Mouse (Mus musculus) forebrain, embryonic 14.5 days (tissue): Measurements from ENCODE around the gene Foxp1. TPM values are rescaled to one million over a fixed set of nuclear protein-coding genes. Genes with fewer than 3 reads are reported as not detected.

Source experiments
- ATAC-seq: fragments of 200-750 bp; cut with Nextera tagmentation; 2 replicates; pipeline ENCODE4 v1.8.0; 2017; ENCODE audit warnings: mild to moderate bottlenecking, moderate library complexity
- DNase-seq: peaks from one replicate; pipeline ENCODE4 v3.0.0-alpha.2; 2015; ENCODE audit warnings: low spot score
- H3K27ac ChIP-seq: fragments of 300-500 bp; sonication (generic); 2 replicates; pipeline ENCODE4 v1.5.1; 2014; ENCODE audit warnings: low read depth, mild to moderate bottlenecking, control low read depth, low read length, moderate library complexity
- H3K27me3 ChIP-seq: fragments of 300-500 bp; sonication (generic); replicated peaks from 2 replicates; pipeline ENCODE4 v1.6.1; 2014; ENCODE audit warnings: low read length, control low read depth, mixed read lengths; ENCODE audit not compliant: control insufficient read depth, insufficient read depth
- H3K36me3 ChIP-seq: fragments of 300-500 bp; sonication (generic); 2 replicates; pipeline ENCODE4 v1.6.1; 2014; ENCODE audit warnings: low read length, control low read depth; ENCODE audit not compliant: control insufficient read depth, insufficient read depth
- H3K4me1 ChIP-seq: fragments of 300-500 bp; sonication (generic); 2 replicates; pipeline ENCODE4 v1.6.1; 2014; ENCODE audit warnings: antibody characterized with exemption, low read length, control low read depth; ENCODE audit not compliant: control insufficient read depth, insufficient read depth
- H3K4me2 ChIP-seq: fragments of 300-500 bp; sonication (generic); 2 replicates; pipeline ENCODE4 v1.6.1; 2014; ENCODE audit warnings: mild to moderate bottlenecking, control low read depth, low read length
- H3K4me3 ChIP-seq: fragments of 300-500 bp; sonication (generic); 2 replicates; pipeline ENCODE4 v1.5.1; 2014; ENCODE audit warnings: low read depth, low read length, control low read depth
- H3K9ac ChIP-seq: fragments of 300-500 bp; sonication (generic); 2 replicates; pipeline ENCODE4 v1.6.1; 2014; ENCODE audit warnings: mild to moderate bottlenecking, low read length, control low read depth, moderate library complexity
- H3K9me3 ChIP-seq: fragments of 300-500 bp; sonication (generic); replicated peaks from 2 replicates; pipeline ENCODE4 v1.6.1; 2016; ENCODE audit warnings: low read length, control low read depth, mixed read lengths; ENCODE audit not compliant: control insufficient read depth
- WGBS: fragments of 180-500 bp; shearing (Covaris S2); extraction: QIAGEN DNeasy Blood & Tissue Kit; methylation state at CpG from one replicate; pipeline ENCODE4 v1.1.7; 2014; 5-methylcytosine and 5-hydroxymethylcytosine counted together
- polyA plus RNA-seq: library from polyadenylated mRNA; unstranded; fragments of >200 nt; fragmentation: Nextera tagmentation; extraction: Ambion mirVana; gene quantifications from 2 replicates; pipeline ENCODE4 v1.2.1, GENCODE M21; 2014

The Foxp1 gene
- polyA plus RNA-seq, 1 experiment from 2014 or later, result 63.3 TPM

DNA sequence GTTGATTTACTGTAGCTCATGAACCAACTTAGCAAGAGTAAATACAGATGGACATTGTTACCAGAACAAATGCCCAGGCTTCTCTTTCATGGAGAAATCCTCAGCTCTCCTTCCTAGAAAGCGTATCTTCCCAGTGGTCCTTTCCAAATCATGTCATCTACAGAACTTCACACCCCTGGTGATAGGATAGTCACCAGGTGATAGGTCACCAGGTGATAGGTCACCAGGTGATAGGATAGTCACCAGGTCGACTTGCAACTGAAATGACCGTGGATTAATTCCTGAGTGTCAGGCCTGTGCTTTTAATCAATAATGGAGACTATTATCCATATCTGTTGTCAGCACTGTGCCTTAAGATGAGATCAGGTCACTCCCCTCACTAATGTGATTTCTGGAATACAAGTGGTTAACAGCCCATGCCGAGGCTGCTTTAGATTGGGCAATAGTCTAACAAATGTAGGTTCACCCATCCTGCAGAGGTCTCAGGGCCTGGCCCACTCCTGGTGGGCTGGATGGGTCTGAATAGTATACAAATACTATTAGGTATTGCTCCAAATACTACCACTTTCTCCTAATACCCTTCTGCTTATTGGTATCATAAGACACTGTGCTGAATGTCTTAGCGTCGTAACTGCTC is 534.9 kb downstream of the Foxp1 start:
- H3K27ac ChIP-seq, result no peak overlapping the region
- no peak overlapping the region for H3K4me2 ChIP-seq
- H3K36me3 ChIP-seq, result no peaks in the 10 kb centered on the region
- H3K4me1 ChIP-seq, result no peaks in the 10 kb centered on the region
- no peak overlapping the region for H3K9ac ChIP-seq
- H3K4me3 ChIP-seq, result no peak overlapping the region
- H3K9me3 ChIP-seq, result no peaks in the 10 kb centered on the region
- ATAC-seq (no peak), DNase-seq (no peak)
- H3K27me3 ChIP-seq, result no peaks in the 10 kb centered on the region
- WGBS, result 92% methylated on average over 6 of the region's 6 CpGs

DNA sequence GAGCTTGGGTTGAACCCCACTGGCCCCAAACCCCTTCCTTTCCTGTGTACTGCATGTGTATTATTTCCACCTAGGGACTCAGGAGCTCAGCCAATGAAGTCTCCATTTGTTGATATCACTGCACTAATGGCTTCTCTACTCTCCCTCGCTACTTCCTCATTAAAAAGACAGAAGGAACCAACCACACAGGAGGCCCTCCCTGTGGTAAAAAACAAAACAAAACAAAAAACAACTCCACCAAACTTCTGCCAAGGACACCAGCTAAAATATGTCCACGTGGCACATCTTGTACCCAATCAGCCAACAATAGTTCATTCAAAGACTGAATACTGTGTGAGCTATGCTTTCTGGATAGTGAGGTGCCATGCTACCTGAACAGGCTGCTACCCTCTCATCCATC is 537.1 kb downstream of the Foxp1 start:
- ATAC-seq (no peak), DNase-seq (no peak)
- Histone ChIP-seq H3K4me3 (no peak overlapping the region), H3K9me3 (no peaks in the 10 kb centered on the region), H3K4me1 (no peaks in the 10 kb centered on the region), H3K9ac (no peak overlapping the region), H3K4me2 (no peak overlapping the region), H3K36me3 (no peaks in the 10 kb centered on the region), H3K27ac (no peak overlapping the region), H3K27me3 (no peaks in the 10 kb centered on the region)
- WGBS, result 75% methylated on average over 2 of the region's 2 CpGs

DNA sequence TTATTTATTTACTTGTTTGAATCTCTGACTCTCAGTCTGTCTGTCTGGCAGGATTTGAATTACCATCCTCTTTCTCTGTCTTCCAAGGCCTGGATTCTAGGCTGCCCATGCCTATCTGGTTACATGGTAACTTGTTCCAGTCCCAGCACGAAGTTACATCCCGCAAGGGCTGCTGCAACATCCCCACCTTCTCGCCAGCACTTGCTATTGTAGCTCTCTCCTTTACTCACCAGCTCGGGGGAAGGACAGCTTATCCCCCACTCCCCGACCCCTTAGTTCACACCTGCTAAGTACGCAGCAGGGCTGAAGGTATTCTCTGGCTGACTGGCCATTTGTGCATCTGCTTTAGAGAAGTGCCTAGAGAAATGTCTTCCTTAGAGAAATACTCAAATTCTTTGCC is 537.9 kb downstream of the Foxp1 start:
- WGBS, result 80% methylated on average over 6 of the region's 6 CpGs
- no peak for DNase-seq
- no peaks in the 10 kb centered on the region for H3K4me1 ChIP-seq
- H3K4me2 ChIP-seq, result no peak overlapping the region
- H3K27ac ChIP-seq, result no peak overlapping the region
- no peak overlapping the region for H3K4me3 ChIP-seq
- ATAC-seq, result no peak
- H3K36me3 ChIP-seq, result no peaks in the 10 kb centered on the region
- H3K9me3 ChIP-seq, result no peaks in the 10 kb centered on the region
- no peaks in the 10 kb centered on the region for H3K27me3 ChIP-seq
- H3K9ac ChIP-seq, result no peak overlapping the region

DNA sequence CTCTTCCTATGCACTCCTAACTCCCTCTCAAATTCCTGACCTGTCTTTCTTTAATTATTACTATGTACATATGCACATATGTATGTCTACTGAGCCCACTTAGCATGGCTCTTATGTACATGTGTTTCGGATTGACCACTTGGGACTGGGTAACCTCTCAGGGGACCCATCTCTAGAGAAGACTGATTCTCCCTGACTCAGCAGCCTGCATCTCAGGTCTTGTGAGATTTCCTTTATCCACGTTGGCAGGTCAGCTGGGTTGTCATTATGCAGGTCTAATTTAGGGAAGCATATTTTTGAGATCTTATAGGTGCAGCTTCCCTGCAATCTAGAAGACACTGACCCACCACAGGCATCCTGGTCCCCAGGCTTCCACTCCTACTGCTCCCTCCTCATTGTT is 538.5 kb downstream of the Foxp1 start:
- Histone ChIP-seq H3K4me1 (no peaks in the 10 kb centered on the region), H3K4me2 (no peak overlapping the region), H3K4me3 (no peak overlapping the region), H3K9me3 (no peaks in the 10 kb centered on the region), H3K27ac (no peak overlapping the region), H3K36me3 (no peaks in the 10 kb centered on the region), H3K9ac (no peak overlapping the region), H3K27me3 (no peaks in the 10 kb centered on the region)
- 85% methylated on average over 2 of the region's 2 CpGs for WGBS
- ATAC-seq (no peak), DNase-seq (no peak)

DNA sequence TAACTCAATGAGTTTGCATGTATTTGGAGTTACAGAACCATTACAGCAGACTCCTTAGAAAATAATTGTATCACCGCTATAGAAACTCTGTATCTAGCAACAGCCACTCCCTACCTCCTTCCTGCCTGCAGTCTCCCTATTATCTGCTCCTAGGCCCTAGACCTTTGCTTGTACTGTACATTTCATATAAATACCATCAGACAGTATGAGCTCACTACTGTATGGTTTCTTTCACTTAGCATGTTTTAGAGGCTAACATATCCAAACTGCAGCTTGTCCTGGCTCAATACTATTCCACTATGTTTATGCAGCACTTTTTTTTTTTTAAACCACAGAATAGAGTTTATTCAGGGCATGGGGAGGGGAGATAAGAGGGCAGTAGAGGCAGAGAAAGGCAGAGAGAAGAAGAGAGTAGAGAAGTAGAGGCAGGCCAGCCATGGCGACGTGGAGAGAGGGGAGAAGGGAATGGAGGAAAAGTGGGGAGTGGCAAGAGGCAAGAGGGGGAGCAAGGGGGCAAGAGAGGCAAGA is 539.1 kb downstream of the Foxp1 start:
- H3K4me3 ChIP-seq, result no peak overlapping the region
- DNase-seq, result no peak
- WGBS, result 94% methylated on average over 3 of the region's 3 CpGs

DNA sequence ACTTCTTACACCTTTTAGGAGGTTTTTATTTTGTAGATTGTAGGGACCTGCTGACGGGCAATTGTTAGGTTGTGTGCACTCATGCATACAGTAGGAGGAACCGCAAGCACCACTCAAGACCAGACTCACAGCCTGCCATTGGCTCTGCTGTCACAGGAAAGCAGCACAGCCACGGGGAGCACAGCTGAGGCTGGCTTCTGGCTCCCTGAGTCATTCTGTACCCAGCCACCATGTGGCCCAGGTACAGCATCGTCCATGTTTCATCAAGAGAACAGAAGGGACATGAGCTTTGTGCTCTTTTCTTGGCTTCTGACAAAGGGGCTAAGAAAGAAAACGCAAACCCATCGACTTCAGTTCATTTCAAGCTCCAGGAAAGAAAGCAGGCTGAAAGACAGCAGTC is 541.3 kb downstream of the Foxp1 start:
- no peaks in the 10 kb centered on the region for H3K27me3 ChIP-seq
- no peaks in the 10 kb centered on the region for H3K4me1 ChIP-seq
- H3K4me2 ChIP-seq, result no peak overlapping the region
- H3K9me3 ChIP-seq, result no peaks in the 10 kb centered on the region
- ATAC-seq, result no peak
- no peak for DNase-seq
- H3K27ac ChIP-seq, result no peak overlapping the region
- no peak overlapping the region for H3K9ac ChIP-seq
- H3K36me3 ChIP-seq, result peaks cover 13% of the 10 kb centered on the region; the same call in 1 of the 2 replicates
- 58% methylated on average over 6 of the region's 6 CpGs for WGBS
- H3K4me3 ChIP-seq, result no peak overlapping the region

More for the DNA sequence above, 539.1 kb downstream of the Foxp1 start:
- Histone ChIP-seq H3K9ac (no peak overlapping the region), H3K27me3 (no peaks in the 10 kb centered on the region), H3K27ac (no peak overlapping the region), H3K9me3 (no peaks in the 10 kb centered on the region), H3K36me3 (no peaks in the 10 kb centered on the region), H3K4me1 (no peaks in the 10 kb centered on the region), H3K4me2 (no peak overlapping the region)
- no peak for ATAC-seq

DNA sequence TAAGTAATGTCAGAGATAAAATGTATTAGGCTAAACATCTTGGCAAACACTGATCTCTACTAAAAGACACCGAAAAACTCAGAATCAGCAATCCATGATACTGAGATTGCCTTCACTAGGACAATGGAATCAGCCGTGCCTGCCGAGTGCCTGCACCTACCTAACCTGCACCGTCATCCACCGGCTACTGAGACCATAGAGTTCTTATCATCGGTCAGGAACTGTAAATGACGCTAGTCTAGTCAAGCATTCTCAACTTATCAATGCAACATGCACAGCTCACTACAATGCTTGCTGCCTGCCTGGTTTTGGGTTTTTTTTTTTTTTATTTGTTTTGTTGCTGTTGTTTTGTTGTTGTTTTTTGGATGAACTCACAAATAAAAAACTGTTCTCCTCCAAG is 542.1 kb downstream of the Foxp1 start:
- no peak overlapping the region for H3K4me3 ChIP-seq
- no peaks in the 10 kb centered on the region for H3K9me3 ChIP-seq
- no peak overlapping the region for H3K27ac ChIP-seq
- H3K4me1 ChIP-seq, result no peaks in the 10 kb centered on the region
- no peak for ATAC-seq
- H3K4me2 ChIP-seq, result no peak overlapping the region
- H3K36me3 ChIP-seq, result peaks cover 20% of the 10 kb centered on the region; the same call in 1 of the 2 replicates
- H3K9ac ChIP-seq, result no peak overlapping the region
- H3K27me3 ChIP-seq, result no peaks in the 10 kb centered on the region
- no peak for DNase-seq
- 93% methylated on average over 7 of the region's 7 CpGs for WGBS

DNA sequence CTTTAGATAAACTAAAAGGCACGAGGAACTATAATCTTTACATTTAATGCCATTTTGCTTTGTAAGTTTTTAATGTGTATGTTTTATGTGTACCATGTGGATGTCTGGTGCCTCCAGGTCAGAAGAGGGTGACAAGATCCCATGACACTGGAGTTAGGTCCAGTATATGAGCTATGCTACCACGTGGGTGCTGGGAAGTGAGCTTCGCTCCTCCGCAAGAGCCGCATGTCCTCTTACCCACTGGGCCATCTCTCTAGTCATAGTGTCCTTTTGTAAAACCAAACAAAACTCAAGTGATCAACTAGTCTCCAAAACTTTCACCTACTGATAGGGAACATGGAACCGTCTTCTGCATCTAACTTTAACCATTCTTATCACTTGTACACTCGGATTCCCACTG is 542.5 kb downstream of the Foxp1 start:
- no peak overlapping the region for H3K4me3 ChIP-seq
- no peaks in the 10 kb centered on the region for H3K4me1 ChIP-seq
- no peak overlapping the region for H3K27ac ChIP-seq
- H3K4me2 ChIP-seq, result no peak overlapping the region
- H3K9ac ChIP-seq, result no peak overlapping the region
- H3K36me3 ChIP-seq, result peaks cover 20% of the 10 kb centered on the region; the same call in 1 of the 2 replicates
- 93% methylated on average over 7 of the region's 7 CpGs for WGBS
- DNase-seq (no peak), ATAC-seq (no peak)
- H3K27me3 ChIP-seq, result no peaks in the 10 kb centered on the region
- H3K9me3 ChIP-seq, result no peaks in the 10 kb centered on the region

DNA sequence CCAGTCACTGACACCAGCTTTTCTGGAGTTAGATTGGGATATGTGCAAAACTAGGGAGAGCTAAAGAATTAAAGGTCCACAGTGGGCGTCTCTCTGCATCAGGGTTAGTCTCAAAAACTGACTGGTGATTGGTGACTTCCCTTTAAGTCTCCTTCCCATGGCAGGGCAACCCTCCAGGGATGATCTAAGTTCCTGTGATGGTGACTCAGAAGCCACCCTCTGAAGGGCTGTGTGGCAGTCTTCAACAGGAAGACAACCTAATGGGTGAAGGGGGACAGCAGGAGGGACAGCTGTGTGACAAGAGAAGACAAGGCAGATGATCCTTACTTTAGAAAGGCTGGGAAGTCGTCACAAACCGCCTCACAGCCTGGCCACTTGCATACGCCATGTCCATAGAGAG is 544.7 kb downstream of the Foxp1 start:
- Histone ChIP-seq H3K4me3 (no peak overlapping the region), H3K9me3 (no peaks in the 10 kb centered on the region), H3K27me3 (no peaks in the 10 kb centered on the region), H3K4me2 (no peak overlapping the region), H3K36me3 (peaks cover 20% of the 10 kb centered on the region; the same call in 1 of the 2 replicates), H3K9ac (no peak overlapping the region), H3K4me1 (no peaks in the 10 kb centered on the region), H3K27ac (no peak overlapping the region)
- DNase-seq (no peak), ATAC-seq (no peak)
- WGBS, result 94% methylated on average over 4 of the region's 4 CpGs
